Mouse (Mus musculus): Measurements from ENCODE around the gene Atg9a. TPM values are rescaled to one million over a fixed set of nuclear protein-coding genes. Genes with fewer than 3 reads are reported as not detected.

Atg9a gene
- total RNA-seq, 2 experiments from 2014 or later: 85.5 to 88.1 TPM

GRCm38 (mm10) chr1:75215785-75216184 lies 23.8 kb upstream of the Atg9a start:
- DNase-seq: peak; percentile 66

GRCm38 (mm10) chr1:75214886-75215285 lies 22.9 kb upstream of the Atg9a start:
- DNase-seq: peak; percentile 40

GRCm38 (mm10) chr1:75214442-75214841 lies 22.4 kb upstream of the Atg9a start:
- no peak for DNase-seq

GRCm38 (mm10) chr1:75213096-75213495 lies 21.1 kb upstream of the Atg9a start:
- DNase-seq: no peak

GRCm38 (mm10) chr1:75212542-75212941 lies 20.5 kb upstream of the Atg9a start:
- no peak for DNase-seq

GRCm38 (mm10) chr1:75211141-75211708 lies 19.2 kb upstream of the Atg9a start:
- no peak for DNase-seq

- DNase-seq: peak; percentile 94
Measured at GRCm38 (mm10) chr1:75210136-75211087, 18.4 kb upstream of the Atg9a start, which contains the start of the genes Glb1l and Stk16. Gene Glb1l (minus strand): TSS chr1:75210813. Gene Stk16 (plus strand): TSS chr1:75210838.

GRCm38 (mm10) chr1:75208967-75209678 lies 17.1 kb upstream of the Atg9a start:
- DNase-seq: no peak

GRCm38 (mm10) chr1:75201236-75201635 lies 9.2 kb upstream of the Atg9a start:
- no peak for DNase-seq

GRCm38 (mm10) chr1:75192452-75192851 lies 456 bp upstream of the Atg9a start:
- no peak for DNase-seq

GRCm38 (mm10) chr1:75191258-75191621 lies 756 bp downstream of the Atg9a start:
- no peak for DNase-seq

GRCm38 (mm10) chr1:75190577-75190976 lies 1.4 kb downstream of the Atg9a start:
- DNase-seq: no peak

GRCm38 (mm10) chr1:75187914-75188483 lies 4.0 kb downstream of the Atg9a start:
- DNase-seq: no peak

- no peak for DNase-seq
Measured at GRCm38 (mm10) chr1:75187126-75187525, 4.9 kb downstream of the Atg9a start.

GRCm38 (mm10) chr1:75185495-75185894 lies 6.5 kb downstream of the Atg9a start:
- DNase-seq: no peak

GRCm38 (mm10) chr1:75182160-75182559 lies 9.8 kb downstream of the Atg9a start:
- DNase-seq: no peak

GRCm38 (mm10) chr1:75181377-75181870 lies 10.6 kb downstream of the Atg9a start:
- DNase-seq: no peak

- no peak for DNase-seq
Measured at GRCm38 (mm10) chr1:75180741-75181140, 11.3 kb downstream of the Atg9a start.

GRCm38 (mm10) chr1:75180105-75180590 lies 11.8 kb downstream of the Atg9a start, which contains the start of gene Abcb6:
Gene Abcb6 (minus strand): TSS chr1:75180392.
- DNase-seq: peak; percentile 85

GRCm38 (mm10) chr1:75179334-75180104 lies 12.5 kb downstream of the Atg9a start:
- peak; percentile 65 for DNase-seq
